23 mouse cellular contexts compared by ENCODE assay signal in genomic region chr11:12258411-12258810, GRCm38 (mm10).
DNase-seq lines count a peak whose midpoint lies in the region; ATAC-seq and TF ChIP-seq lines count a peak whose summit lies in the region.
"Had no signal": no experiment of that assay in that cellular context is flagged by ENCODE, and none has a peak within 500 bp of the region (broad histone marks: within the 10 kb centered on the region; RNA-seq: fewer than 3 reads in every experiment).

No protein-coding gene starts in this region.

- no peak overlapping the region for H3K4me2 ChIP-seq in forebrain, embryonic 14.5 days (ENCODE audit: low read length)
- no peak overlapping the region for H3K4me2 ChIP-seq in forebrain, embryonic 13.5 days
- H3K4me2 ChIP-seq in hindbrain, embryonic 14.5 days (replicated peaks), result no peak overlapping the region
- H3K4me2 ChIP-seq in hindbrain, postnatal 0 days (ENCODE audit: low read depth, low read length), result no peak overlapping the region
- H3K4me2 ChIP-seq: embryonic facial prominence, embryonic 12.5 days; embryonic facial prominence, embryonic 15.5 days; forebrain, embryonic 12.5 days; heart, embryonic 11.5 days; hindbrain, embryonic 13.5 days had no signal

- H3K9me3 ChIP-seq in forebrain, embryonic 14.5 days (replicated peaks; ENCODE audit: control insufficient read depth, low read length), result no peaks in the 10 kb centered on the region
- no peaks in the 10 kb centered on the region for H3K9me3 ChIP-seq in forebrain, embryonic 13.5 days (replicated peaks)
- H3K9me3 ChIP-seq in hindbrain, embryonic 14.5 days (ENCODE audit: control insufficient read depth, low read length), result no peaks in the 10 kb centered on the region
- H3K9me3 ChIP-seq in hindbrain, postnatal 0 days (ENCODE audit: low read length), result no peaks in the 10 kb centered on the region
- H3K9me3 ChIP-seq: embryonic facial prominence, embryonic 12.5 days; embryonic facial prominence, embryonic 15.5 days; forebrain, embryonic 12.5 days; hindbrain, embryonic 10.5 days; hindbrain, embryonic 13.5 days had no signal

- H3K4me1 ChIP-seq in forebrain, embryonic 14.5 days (ENCODE audit: control insufficient read depth, insufficient read depth, low read length), result 0 out of 2 replicates have a peak, but pooled peaks cover 2% of the 10 kb centered on the region
- peaks cover 8% of the 10 kb centered on the region; the same call in 1 of the 2 replicates for H3K4me1 ChIP-seq in forebrain, embryonic 13.5 days
- no peaks in the 10 kb centered on the region; the same call in 1 of the 2 replicates for H3K4me1 ChIP-seq in hindbrain, embryonic 14.5 days (replicated peaks; ENCODE audit: control insufficient read depth, insufficient read depth, low read length)
- peaks cover 2% of the 10 kb centered on the region; the same call in 1 of the 2 replicates for H3K4me1 ChIP-seq in hindbrain, postnatal 0 days (ENCODE audit: insufficient read depth, low read length)
- H3K4me1 ChIP-seq: embryonic facial prominence, embryonic 12.5 days; embryonic facial prominence, embryonic 15.5 days had no signal

- ATAC-seq in forebrain, embryonic 14.5 days, result no peak
- ATAC-seq in forebrain, embryonic 13.5 days, result no peak
- no peak for ATAC-seq in hindbrain, embryonic 14.5 days (ENCODE audit: low FRiP score)
- no peak for ATAC-seq in hindbrain, postnatal 0 days
- ATAC-seq: Patski had no signal

- no peak overlapping the region for H3K4me3 ChIP-seq in forebrain, embryonic 14.5 days (ENCODE audit: low read depth, low read length)
- no peak overlapping the region for H3K4me3 ChIP-seq in forebrain, embryonic 13.5 days
- H3K4me3 ChIP-seq in hindbrain, embryonic 14.5 days (replicated peaks; ENCODE audit: low read length), result no peak overlapping the region
- H3K4me3 ChIP-seq in hindbrain, postnatal 0 days (ENCODE audit: low read length), result no peak overlapping the region
- H3K4me3 ChIP-seq: embryonic facial prominence, embryonic 12.5 days; embryonic facial prominence, embryonic 15.5 days; forebrain, embryonic 12.5 days; gastrocnemius, adult 2 months; hindbrain, embryonic 10.5 days; hindbrain, embryonic 13.5 days had no signal

- no peak for TF ChIP-seq CTCF in hindbrain, postnatal 0 days (IDR thresholded peaks at IDR 0.05; ENCODE audit: low read depth)

- peak; percentile 16 for DNase-seq in forebrain, embryonic 14.5 days (ENCODE audit: low spot score)
- DNase-seq in hindbrain, embryonic 14.5 days (ENCODE audit: low spot score), result peak; percentile 42
- DNase-seq in hindbrain, postnatal 0 days (ENCODE audit: low spot score), result no peak
- peak; percentile 64 for DNase-seq in Muller cell, postnatal 12 days (ENCODE audit: inconsistent ontology term)
- DNase-seq in retina, postnatal 1 day, result peak; percentile 72
- no peak for DNase-seq in heart, postnatal 4 days
- DNase-seq: adrenal gland, postnatal 10 days; adrenal gland, postnatal 36 days; cerebellum, adult 11 months; cerebellum, adult 2 months; cerebellum, adult 9-11 months; cerebellum, postnatal 25 days; gastrocnemius, adult 2 months; gastrocnemius, postnatal 14 days; heart, adult 11 months had no signal

- H3K9ac ChIP-seq in forebrain, embryonic 14.5 days (ENCODE audit: low read length), result no peak overlapping the region
- H3K9ac ChIP-seq in forebrain, embryonic 13.5 days, result no peak overlapping the region
- H3K9ac ChIP-seq in hindbrain, embryonic 14.5 days, result no peak overlapping the region
- no peak overlapping the region for H3K9ac ChIP-seq in hindbrain, postnatal 0 days (replicated peaks; ENCODE audit: low read length)
- H3K9ac ChIP-seq: embryonic facial prominence, embryonic 12.5 days; embryonic facial prominence, embryonic 15.5 days; forebrain, embryonic 12.5 days; hindbrain, embryonic 13.5 days had no signal

- H3K27me3 ChIP-seq in forebrain, embryonic 14.5 days (replicated peaks; ENCODE audit: control insufficient read depth, insufficient read depth, low read length), result no peaks in the 10 kb centered on the region
- no peaks in the 10 kb centered on the region for H3K27me3 ChIP-seq in forebrain, embryonic 13.5 days
- no peaks in the 10 kb centered on the region for H3K27me3 ChIP-seq in hindbrain, embryonic 14.5 days (ENCODE audit: control insufficient read depth, insufficient read depth, low read length)
- no peaks in the 10 kb centered on the region for H3K27me3 ChIP-seq in hindbrain, postnatal 0 days (ENCODE audit: insufficient read depth, low read length)
- H3K27me3 ChIP-seq: embryonic facial prominence, embryonic 12.5 days; embryonic facial prominence, embryonic 15.5 days; forebrain, embryonic 12.5 days; hindbrain, embryonic 13.5 days; Patski had no signal

- no peaks in the 10 kb centered on the region for H3K36me3 ChIP-seq in forebrain, embryonic 14.5 days (ENCODE audit: control insufficient read depth, insufficient read depth, low read length)
- no peaks in the 10 kb centered on the region for H3K36me3 ChIP-seq in forebrain, embryonic 13.5 days (ENCODE audit: poor library complexity, severe bottlenecking)
- no peaks in the 10 kb centered on the region for H3K36me3 ChIP-seq in hindbrain, embryonic 14.5 days (replicated peaks; ENCODE audit: control insufficient read depth, insufficient read depth)
- no peaks in the 10 kb centered on the region for H3K36me3 ChIP-seq in hindbrain, postnatal 0 days (ENCODE audit: insufficient read depth, low read length)
- H3K36me3 ChIP-seq: embryonic facial prominence, embryonic 12.5 days; embryonic facial prominence, embryonic 15.5 days; forebrain, embryonic 12.5 days; hindbrain, embryonic 10.5 days; hindbrain, embryonic 13.5 days had no signal

- no peak overlapping the region for H3K27ac ChIP-seq in forebrain, embryonic 14.5 days (ENCODE audit: low read depth, low read length)
- H3K27ac ChIP-seq in forebrain, embryonic 13.5 days, result no peak overlapping the region
- peak overlapping the region; percentile 6; the same call in 1 of the 2 replicates for H3K27ac ChIP-seq in hindbrain, embryonic 14.5 days
- H3K27ac ChIP-seq in hindbrain, postnatal 0 days, result no peak overlapping the region
- H3K27ac ChIP-seq: embryonic facial prominence, embryonic 12.5 days; embryonic facial prominence, embryonic 15.5 days; forebrain, embryonic 12.5 days; gastrocnemius, adult 2 months; hindbrain, embryonic 10.5 days had no signal

- WGBS in forebrain, embryonic 14.5 days, result 56% methylated on average over 2 of the region's 2 CpGs
- 52% methylated on average over 2 of the region's 2 CpGs for WGBS in forebrain, embryonic 13.5 days
- WGBS in hindbrain, embryonic 14.5 days, result 53% methylated on average over 2 of the region's 2 CpGs
- 41% methylated on average over 2 of the region's 2 CpGs for WGBS in hindbrain, postnatal 0 days

Comparison
In these comparisons a context has a peak if more than half of its experiments do, and no peak if none do; other contexts are left out.
1. DNase-seq: peak in forebrain, embryonic 14.5 days (single experiment), hindbrain, embryonic 14.5 days (single experiment), Muller cell, postnatal 12 days (single experiment) and retina, postnatal 1 day (single experiment); none in hindbrain, postnatal 0 days (single experiment) and heart, postnatal 4 days (single experiment).